Mouse (Mus musculus): ENCODE data around the gene Crygs.

The Crygs gene

DNA sequence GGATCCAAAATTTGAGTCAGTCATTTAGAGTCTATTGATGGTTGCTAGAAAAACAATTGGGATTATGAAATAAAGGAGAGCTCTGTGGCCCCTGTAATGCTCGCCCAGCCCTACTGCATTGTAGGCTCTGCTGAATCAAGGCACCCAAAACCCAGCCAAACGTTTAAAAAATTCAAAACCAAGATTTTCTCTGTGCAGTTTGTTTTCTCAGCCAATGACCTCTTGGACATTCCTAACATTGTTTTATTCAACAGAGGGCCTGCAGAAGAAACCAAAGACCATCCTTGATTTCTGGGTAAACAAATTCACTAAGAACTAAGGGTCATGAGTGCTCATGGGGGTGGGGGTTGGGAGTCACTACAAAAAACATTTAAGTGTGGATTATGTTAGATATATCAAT, at the start of gene Crygs:
Crygs (minus strand) TSS at position 101 of the 400 bp plus-strand sequence.
- DNase-seq = no peak

GRCm38 (mm10) chr16:22857431-22858113, 46.2 kb upstream of the Crygs start, which contains the start of the genes Tbccd1 and Dnajb11:
Gene Tbccd1, minus strand, starts transcription at chr16:22857669.
Gene Dnajb11, plus strand, starts transcription at chr16:22857845.
- peak; percentile 97 to 99 for DNase-seq

GRCm38 (mm10) chr16:22856773-22857172, 45.4 kb upstream of the Crygs start:
- no peak for DNase-seq

GRCm38 (mm10) chr16:22852709-22853108, 41.3 kb upstream of the Crygs start:
- DNase-seq = no peak

- no peak for DNase-seq
Observed at GRCm38 (mm10) chr16:22848331-22848730, 37.0 kb upstream of the Crygs start.

- no peak for DNase-seq
Observed at GRCm38 (mm10) chr16:22847686-22848085, 36.3 kb upstream of the Crygs start.

GRCm38 (mm10) chr16:22845481-22845880, 34.1 kb upstream of the Crygs start:
- DNase-seq = no peak

DNA sequence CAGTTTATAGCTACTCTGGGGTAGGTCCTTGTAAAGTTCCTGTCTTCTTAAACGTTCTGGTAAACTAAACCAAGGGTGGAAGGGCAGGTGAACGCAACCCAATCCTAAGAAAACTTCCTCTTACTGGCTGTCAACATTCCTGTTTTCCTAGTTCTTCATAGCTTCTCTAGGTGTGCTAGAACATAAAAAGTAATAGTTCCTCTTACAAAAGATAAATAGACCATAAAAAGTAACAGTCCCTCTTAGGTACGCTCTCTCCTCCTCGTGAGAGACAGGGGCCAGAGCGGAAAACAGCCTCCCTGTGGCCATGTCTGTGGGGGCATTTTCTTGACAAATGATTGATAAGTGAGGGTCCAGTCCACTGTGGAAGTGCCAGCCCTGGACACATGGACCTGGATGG, 33.5 kb upstream of the Crygs start:
- DNase-seq = no peak

- DNase-seq = peak; percentile 20 to 32
Observed at GRCm38 (mm10) chr16:22844061-22844801, 32.9 kb upstream of the Crygs start.

DNA sequence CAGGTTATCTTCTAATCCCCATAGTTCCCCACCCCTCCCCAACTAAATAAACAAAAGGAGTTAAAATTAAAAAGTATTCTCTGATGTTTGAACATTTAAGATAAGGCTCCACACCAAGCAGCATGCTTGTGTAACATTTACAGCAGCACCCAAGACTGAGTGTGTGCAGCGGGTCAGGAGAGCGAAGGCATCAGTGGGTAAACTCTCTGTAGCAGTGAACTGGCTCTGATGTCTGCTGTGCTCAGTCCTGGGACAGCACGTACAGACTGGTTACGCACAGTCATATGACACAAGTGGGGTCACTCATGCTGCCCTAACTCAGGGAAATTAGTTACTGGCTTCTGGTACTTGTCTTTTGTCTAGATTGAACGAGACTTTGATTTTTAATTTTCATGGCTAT, 31.5 kb upstream of the Crygs start:
- DNase-seq = no peak

DNA sequence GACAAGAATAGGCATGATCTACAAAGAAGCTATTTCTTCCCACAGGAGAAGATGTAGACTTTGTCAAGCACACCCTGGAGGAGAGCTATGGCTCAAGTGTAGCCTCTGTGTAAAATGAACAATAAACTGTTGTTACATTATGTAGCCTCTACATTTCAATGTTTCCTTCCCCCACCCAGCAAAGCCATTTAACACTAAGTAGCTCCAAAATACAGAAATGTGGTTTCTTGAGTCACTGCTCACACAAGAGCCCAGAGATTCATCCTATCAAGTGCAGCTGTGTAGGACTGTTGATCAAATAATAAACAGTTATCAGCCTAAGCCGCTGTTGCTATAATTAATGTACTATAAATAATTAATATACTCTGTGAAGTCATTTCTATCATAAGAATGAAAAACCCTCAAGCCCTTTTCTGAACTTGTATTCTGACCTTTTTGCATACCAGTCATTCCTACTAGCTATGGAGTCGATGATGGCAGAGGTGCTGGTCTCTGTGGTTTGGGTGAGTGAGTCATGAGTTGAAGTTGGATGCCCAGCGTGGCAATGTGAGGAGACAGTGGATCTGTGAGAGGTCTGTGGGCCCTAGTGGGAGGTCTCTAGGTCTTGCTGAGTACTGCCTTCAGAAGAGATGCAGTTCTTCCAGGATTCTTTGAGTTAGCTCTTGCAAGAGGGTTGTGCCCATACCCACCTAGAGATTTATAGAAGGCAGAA, 27.9 kb upstream of the Crygs start:
- DNase-seq = no peak

DNA sequence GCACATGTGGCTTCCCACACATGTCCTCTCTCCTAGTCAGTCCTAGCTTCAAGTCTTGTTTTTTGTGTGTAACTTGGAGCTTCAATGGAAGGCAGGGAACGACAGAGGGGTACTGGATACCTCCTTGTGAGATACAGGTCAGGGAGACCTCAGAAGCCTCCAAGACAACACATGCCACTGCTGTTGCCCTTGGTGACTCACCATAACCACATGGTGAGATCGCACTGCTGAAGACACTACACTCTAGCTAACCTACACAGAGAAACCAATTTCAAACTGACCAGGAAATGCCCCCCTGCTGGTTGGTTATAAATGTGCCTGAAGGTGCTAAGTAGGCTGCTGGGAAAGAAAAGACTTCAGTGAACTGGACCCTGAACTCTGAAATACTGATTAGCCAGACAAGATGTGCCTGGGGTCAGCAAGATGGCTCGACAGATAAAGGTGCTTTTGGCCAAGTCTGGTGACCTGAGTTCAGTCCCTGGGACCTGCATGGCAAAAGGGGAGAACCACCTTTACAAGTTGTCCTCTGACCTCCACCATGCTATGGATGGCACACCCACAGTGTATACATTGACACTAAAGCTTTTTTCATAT, 21.7 kb upstream of the Crygs start:
- DNase-seq = no peak

DNA sequence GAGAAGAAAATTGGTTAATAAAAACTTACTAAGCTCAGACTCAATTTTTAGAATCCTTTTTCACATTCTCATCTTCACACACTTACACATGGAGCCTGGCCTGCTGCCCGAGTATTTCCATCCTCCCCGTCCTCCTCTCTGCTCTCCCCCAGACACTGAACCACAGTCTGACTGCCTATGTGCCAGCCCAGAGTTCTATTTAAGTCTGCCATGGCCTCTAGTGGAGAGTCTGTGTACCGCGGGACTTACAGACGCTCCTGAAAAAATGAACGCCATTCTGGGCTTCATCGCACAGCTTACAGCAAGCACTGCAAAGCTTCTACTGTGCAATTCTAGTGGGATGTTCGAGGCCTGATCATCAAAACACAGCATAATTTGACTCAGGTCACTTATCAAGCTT, 9.4 kb upstream of the Crygs start:
- DNase-seq = no peak

- DNase-seq = peak; percentile 30 to 38
Observed at GRCm38 (mm10) chr16:22807468-22808070, 3.8 kb downstream of the Crygs start.

GRCm38 (mm10) chr16:22802786-22803185, 8.6 kb downstream of the Crygs start:
- no peak for DNase-seq

- no peak for DNase-seq
Observed at GRCm38 (mm10) chr16:22800849-22801109, 10.6 kb downstream of the Crygs start.

DNA sequence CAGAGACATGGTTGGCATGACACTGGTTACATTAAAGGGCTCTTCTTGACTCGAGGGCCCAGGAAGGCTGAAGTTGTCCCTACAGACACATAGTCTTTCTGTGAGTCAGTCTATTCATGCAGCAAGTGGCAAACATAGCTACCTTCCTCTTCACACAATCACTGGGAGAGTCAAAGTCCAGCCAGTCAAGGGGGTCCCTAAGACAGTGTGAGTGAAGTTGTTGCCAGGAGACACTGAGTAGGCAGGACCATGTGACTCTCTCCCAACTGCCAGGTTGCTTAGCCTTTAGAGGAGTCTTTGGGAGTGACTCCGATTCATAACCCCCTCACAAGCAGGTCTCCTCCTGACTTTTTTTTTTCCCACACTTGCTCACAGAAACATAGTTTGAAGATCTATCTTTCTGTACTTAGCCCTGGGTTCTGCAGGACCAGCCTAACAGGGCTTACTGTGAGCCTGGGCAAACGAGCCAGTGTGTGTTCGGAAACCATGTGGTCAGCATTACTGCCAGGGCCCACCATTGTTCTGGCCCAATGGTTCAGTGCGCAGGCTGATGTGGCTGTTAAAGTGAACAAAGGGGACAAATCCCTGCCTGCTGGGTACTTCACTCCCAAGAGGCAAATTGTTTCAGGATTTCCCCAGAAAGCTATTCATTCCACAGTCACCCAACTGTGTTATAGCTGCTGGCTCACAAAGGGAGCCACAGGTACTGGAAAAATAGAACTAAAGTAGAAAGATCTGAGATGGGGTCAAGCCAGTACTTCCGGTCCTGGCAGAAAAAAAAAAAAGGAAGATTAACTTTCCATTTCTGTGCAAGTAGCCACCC, 11.1 kb downstream of the Crygs start:
- DNase-seq = no peak

DNA sequence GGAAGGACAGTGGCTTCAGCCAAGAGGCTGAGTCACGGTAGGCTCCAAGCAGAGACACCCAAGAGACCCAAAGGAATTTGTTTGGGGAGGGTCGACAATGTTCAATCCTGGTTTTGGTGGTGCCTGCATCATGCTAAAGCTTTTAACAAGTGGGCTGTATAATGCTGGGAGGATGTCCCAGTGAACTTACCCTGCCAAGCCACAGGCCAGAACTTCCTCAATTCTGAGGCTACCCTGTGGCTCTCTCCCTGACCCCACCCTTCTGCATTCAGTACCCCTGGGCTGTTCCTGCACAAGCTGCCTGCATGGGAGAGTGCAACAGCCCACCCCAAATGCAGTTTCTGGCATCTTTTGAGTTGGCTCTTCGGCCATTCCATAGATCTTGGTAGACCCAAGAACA, 12.9 kb downstream of the Crygs start:
- no peak for DNase-seq

- no peak for DNase-seq
Observed at GRCm38 (mm10) chr16:22797521-22797920, 13.9 kb downstream of the Crygs start.

DNA sequence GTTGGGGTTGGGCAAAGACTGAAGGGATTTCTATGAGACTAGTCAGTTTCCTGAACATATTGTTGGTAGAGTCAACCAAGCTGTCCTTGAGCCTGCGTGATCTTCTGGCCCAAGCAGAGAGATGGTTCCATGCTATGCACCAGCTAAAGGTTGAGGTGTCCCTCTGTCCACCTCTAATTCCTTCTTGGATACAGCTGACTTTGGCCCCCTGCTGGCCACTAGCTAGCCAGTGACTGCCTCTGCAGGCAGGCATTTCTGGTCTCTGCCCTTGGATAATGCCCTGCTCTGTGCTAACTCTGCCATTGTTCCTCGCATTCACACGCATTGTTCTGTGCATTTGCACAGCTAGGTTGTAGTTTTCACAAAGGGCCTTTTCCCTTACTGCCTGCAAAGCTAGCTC, 15.9 kb downstream of the Crygs start:
- DNase-seq = no peak

DNA sequence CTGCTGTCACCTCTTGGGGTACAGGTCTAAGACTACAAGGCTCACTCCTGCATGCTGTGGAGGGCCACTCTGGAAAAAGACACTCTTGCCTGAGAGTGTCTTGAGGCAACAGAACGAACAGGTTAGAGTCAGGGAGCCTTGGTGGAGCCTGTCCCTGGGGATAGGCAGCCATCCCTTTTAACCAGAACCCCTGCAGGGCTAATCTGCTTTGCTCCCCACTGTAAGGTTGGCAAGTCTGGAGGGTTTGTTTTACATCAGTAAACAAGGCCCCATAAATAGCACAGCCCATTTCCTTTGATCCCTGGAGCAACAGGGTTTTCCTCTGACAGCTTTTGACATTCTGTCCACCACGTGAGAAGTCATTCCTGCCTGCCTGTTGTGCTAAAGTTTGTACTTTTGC, 20.1 kb downstream of the Crygs start:
- no peak for DNase-seq

- peak; percentile 20 to 56 for DNase-seq
Observed at GRCm38 (mm10) chr16:22789908-22790367, 21.4 kb downstream of the Crygs start.
